Mouse (Mus musculus): ENCODE results near the gene Cyp2d22. TPM values are rescaled to one million over a fixed set of nuclear protein-coding genes. Genes with fewer than 3 reads are reported as not detected.

Gene Cyp2d22
- total RNA-seq, 1 experiment from 2014 or later, result 48.4 TPM

DNA sequence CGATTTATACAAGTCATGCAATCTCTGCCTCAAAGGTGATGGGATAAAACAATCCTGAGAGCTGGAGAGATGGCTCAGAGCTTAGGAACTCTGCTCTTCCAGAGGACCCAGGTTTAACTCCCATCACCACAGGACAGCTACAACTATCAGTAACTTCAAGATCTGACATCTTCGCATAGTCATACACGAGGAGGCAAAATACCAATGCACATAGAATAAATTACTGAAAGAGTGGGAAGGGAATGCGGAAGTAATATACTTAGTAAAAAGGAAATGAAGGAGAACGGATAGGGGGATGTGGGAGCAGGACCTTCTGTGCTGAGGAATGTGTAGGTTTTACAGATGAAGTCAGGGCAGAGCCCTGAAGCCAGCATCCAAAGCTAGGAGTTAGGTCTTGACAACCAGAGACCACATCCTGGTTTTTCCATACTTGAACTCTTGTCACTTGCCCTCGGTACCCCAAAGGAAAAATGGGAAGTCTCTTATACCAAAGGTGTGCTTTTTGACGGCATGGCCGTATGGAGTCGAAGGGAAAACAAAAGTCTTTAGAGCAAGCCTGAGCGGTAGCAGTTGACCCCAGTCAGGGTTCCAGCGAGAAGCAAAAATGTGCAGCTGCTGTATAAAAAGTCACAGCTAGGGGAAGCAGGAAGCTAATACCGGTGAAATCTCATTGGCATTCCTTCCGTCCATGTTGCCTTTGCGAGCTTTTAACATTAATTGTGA lies 33.3 kb downstream of the Cyp2d22 start:
- no peak for DNase-seq

DNA sequence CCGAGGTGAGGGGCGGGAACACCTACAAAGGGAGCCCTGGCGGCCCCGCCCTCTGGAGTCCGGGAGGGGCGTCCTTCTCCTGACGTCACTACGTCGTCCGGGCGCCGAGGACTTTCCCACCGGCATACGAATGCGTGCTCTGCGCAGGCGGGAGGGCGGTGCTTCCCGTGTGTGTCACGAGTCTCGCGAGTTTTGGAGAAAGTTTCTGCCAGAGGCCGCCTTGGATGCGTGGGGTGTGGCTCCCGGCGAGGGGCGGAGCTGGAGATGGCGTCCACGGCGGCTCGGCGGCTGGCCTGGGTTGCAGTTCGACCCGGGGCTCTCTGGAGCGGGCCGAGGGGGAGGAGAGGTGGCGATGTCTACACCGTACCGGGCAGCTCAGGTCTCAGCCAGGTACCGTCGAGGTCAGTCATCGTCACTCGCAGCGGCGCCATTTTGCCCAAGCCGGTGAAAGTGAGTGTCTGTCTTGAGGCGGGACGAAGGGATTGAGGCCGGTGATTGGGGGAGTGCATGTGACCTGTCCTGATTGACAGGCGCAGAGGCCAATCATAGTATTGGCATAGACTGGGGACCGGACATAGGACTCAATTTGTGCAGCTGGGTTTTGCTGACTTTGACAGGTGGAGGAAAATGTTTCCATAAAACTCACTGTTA lies 34.1 kb downstream of the Cyp2d22 start:
- DNase-seq, result peak; percentile 95

DNA sequence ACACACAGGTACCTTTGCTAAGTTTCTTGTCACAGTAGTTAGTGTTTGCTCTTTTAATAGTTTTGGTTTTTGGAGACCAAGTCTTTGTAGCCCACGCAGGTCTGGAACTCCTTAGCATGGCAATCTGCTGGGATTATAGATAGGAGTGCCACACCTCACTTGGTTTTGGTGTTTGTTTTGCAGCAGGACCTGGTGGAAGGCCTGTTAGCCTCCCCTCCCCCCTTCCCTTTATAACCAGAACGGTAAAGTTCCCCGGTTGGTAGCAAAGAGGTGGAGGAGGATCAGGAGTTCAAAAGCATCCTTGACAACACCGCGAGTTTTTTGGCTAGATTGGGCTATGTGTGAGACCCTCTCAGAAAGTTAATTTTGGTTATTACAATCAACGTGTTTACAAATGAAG lies 35.1 kb downstream of the Cyp2d22 start:
- no peak for DNase-seq

DNA sequence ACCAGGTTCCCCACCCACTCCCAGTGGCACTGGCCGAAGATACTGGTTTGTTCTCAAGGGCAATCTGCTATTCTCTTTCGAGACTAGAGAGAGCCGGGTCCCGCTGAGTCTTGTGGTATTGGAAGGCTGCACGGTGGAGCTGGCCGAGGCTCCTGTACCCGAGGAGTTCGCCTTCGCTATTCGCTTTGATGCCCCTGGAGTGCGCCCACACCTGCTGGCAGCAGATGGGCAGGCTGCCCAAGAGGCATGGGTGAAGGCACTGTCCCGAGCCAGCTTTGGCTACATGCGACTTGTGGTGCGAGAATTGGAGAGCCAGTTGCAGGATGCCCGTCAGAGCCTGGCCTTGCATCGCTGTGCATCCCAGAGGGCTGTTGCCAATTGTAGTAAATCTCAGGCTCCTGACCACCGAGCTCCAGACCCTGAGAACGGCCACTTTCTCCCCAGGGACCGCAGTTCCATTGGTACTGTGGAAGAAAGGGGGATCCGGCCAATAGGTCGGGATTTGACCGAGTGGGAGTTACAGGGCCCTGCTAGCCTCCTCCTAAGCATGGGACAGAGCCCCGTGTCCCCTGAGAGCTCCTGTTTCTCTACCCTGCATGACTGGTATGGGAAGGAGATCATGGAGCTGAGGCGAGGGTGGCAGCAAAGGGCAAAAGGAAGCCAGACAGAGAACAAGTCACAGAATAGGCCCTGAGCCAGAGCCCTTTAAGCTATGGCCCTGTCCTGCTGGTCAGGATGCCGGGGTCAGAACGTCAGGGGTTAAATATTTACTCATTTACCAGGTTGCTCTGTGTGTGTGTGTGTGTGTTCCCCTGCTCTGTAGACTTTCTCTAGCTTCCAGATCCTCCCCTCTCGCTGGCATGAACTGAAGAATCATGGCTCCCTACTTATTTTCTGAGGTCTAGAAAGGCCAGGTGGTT lies 36.4 kb downstream of the Cyp2d22 start:
- DNase-seq, result no peak

DNA sequence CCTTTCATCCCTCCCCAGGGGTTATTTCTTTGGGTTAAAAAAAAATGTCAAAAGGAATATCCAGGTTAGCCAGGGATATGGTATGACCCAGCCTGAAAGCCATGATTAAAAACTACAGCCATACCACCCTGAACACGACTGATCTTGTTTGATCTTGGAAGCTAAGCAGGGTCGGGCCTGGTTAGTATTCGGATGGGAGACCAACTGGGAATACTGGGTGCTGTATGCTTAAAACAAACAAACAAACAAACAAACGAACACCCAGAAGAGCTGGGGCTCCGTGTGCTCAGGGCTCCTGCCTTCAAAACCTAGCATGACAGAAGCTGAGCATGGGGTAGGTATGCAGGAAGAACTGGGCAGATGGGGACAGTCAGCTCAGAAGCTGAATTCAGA lies 37.5 kb downstream of the Cyp2d22 start:
- DNase-seq, result no peak

DNA sequence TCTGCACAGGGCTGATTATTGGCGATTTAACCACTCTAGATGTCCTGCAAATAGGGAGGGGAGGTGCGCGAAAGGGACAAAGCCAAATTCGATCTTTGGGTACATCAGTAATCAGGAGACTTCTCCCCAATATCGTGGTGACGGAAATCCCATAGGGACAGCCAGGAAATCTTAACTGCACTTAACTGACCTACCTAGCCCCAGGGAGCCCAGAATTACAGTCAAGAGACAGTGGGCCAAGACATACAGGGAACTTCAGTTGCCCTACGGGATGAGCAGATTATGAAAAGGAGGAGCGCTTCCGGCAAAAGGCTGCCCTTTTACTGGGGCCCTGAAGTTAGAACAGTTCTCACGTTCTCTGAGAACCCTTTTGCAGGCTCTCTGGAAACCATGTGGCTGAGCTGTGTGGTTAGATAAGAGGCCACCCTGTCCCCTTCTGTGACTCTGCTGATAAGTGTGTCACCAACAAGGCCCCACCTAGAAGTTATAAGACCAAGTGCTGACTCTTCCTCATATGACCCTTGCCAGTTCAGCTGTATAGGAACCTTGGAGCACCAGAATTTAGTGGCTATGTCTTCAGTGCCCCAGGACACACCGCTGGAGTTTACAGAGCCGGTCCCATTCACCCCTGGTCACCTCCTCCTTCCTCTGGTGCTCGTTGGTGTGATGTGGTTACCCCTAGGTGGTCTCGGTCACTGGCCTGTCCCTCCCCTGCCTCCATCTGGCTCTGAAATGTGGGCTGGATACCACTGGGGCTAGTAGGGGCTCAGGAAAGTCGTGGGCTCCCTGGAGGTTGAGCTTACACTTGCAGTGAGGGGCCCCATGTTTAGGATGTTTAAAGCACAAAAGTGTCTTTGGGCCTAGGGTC lies 38.2 kb downstream of the Cyp2d22 start:
- DNase-seq, result no peak

DNA sequence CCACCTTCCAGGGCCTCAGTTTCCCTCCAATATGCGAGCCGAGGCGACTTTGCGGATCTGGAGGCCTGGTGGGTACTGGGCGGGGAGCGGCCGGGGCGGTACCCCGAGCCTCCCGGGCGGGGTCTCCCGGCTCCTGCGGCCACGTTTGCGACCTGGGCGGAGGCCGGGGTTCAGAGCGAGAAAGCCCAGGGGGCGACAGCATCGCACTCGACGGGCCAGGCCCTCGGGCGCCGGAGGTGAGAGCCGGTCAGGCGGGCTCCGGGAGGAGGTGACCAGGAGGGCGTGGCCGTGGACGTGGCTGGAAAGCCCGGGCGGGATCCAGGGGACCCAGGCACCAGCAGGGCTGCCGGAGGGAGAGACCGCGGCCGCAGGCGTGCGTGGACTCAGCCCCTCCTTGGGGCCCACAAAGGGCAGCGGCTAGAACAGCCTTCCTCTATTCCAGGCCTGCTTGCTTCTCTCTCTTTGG lies 39.0 kb downstream of the Cyp2d22 start:
- DNase-seq, result peak; percentile 67

DNA sequence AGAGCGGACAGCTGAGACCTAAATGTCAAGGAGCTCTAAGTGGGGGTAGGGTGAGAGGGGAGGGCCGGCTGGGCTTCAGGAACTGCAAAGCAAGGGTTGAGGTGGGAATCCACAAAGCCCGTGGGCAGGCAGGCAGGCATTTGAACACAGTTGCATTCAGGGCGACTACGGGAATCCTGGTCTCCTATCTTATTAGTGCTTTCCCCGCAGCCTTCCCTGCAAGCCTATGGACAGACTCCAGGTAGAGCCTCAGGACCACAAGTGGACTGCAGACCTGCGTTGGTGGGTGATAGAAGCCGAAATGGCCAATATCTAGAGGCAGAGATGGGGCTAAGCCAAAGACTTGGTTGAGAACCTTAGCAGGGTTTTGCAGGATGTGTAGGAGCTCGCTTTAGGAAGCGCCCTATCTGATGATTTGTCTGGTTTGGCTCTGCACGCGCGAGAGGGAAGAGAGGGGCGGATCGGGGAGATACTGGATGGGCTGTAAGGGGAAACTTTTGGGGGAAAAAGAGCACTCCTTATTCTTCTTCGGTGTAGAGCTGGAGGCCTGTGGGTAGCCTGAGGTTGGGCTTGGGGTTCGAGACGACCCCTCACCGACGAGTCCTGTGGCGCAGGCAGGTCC lies 39.5 kb downstream of the Cyp2d22 start:
- DNase-seq, result no peak

DNA sequence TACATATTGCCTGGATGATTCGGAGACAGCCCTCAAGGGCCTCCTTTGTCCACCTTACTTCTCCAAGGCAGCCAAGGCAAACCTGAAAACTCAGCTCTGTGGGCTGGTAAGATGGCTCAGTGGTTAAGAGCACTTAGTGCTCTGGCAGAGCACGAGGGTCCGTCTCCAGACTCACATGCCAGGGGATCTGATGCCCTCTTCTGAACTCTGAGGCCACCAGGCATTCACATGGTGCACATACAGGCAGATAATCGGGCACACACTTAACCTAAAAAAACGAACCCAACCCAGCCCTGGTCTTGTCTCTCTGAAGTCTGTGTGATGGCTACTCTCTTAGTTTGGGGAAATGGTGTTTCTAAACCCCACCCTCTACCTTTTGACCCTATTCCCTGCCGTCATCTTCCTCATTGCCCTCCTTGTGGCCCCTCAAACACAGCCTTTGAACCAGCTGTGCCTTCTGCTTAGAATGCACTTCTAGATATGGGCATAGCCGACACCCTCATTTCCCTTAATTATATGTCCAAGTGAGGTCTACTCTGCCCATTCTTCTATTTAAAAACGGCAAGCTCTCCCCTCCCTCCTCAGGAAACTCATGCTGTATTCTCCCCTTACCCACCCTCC lies 40.3 kb downstream of the Cyp2d22 start:
- no peak for DNase-seq

DNA sequence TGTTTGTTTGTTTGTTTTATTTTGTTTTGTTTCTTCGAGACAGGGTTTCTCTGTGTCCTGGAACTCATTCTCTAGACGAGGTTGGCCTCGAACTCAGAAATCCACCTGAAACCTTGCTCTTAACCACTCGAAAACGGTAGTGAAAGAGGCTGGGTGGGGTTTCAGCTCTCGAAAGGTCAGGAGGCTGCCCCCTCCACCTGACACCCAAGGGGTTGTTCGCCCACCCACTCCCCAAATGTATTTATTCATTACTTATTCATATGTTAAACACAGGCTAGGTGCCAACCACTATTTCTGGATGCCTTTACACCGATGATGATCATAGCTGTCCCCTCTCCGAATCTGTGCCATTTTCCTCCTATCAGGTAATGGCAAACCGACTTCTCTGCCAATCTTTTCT lies 40.9 kb downstream of the Cyp2d22 start:
- no peak for DNase-seq

DNA sequence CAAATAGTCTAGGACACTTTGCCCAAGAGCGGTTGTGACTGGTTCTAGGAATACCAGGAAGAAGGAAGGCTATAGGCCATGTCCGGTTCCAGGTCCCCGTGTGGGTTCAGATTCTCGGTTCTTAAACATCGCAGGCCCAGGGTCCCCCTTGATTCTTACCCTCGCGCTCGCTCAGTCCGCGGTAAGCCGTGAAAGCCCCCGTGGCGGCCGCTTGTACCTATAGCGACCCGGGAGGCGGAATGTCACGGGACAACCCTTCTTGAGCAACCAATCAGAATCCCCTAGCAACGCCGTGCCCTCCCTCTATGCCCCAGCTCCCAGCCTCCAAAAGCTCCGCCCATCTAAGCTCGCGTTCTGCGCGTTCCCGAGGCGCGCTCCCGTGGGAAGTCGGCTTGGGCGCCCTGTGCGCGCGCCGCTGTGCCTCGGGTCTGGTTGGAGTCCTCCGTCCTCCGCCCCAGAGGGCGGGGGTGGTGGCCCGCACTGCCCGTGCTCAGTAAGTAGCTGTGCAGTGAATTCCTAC lies 41.4 kb downstream of the Cyp2d22 start, which contains the start of the genes Naga, Pheta2 and Smdt1:
Gene Naga (minus strand): TSS at position 333 of the 520 bp plus-strand sequence.
Gene Pheta2 (plus strand): TSS at position 350 of the 520 bp plus-strand sequence.
Gene Smdt1 (plus strand): TSS at position 367 of the 520 bp plus-strand sequence.
- peak; percentile 97 for DNase-seq

DNA sequence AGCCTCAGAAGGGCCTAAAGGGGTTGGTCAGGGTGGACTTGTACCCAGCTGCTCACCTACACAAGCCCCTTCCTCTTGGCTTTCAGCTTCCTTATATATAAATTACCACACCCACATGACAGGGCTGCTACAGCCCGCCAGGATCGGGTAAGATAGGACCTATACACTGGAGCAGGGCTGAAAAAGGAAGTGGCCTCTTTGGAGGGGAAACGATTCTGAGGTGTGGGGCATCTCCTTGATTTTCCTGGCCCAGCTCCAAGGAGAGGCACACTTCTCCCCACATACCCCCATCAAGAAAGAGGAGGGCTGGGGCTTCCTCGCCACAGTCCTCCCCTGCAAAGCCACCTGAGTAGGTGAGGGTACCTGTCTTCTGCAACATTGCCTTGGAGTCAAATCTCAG lies 42.2 kb downstream of the Cyp2d22 start:
- no peak for DNase-seq

DNA sequence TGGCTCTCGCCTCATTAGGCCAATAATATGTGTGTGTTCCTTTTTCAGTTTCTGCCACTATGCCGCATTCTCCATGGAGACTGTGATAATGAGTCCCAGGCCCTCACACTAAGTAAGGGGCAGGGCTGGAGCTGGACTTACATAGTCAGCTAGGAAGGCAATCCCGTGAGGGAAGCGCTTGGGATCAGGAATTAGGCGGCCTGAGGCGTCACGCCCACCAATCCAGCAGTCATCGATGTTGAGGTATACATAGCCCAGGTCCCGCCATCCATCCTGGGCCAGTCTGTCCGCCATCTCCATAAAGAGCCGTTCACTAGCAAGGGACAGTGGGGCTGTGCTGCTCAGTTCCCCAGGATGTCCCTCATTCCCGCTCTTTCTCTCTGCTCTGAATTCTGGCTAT lies 43.4 kb downstream of the Cyp2d22 start:
- DNase-seq, result no peak

DNA sequence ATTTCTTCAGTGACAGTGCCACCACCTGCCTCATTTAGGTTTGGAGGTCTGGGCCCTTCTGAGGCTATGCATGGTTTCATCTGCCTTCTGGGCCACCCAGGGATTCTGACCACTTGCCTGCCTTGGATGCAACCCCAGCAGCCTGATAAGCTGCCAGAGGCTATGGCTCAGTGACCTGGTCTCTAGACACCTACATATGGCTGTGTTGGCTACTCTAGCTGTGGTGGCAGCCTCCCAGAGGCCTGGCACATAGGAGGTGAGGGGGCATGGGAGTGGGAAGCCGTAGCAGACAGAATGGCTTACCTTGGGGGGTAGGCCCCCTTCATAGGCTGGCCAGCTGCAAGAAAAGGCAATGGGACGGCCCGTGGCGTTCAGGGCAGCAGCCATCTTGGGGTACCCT lies 44.9 kb downstream of the Cyp2d22 start:
- no peak for DNase-seq

DNA sequence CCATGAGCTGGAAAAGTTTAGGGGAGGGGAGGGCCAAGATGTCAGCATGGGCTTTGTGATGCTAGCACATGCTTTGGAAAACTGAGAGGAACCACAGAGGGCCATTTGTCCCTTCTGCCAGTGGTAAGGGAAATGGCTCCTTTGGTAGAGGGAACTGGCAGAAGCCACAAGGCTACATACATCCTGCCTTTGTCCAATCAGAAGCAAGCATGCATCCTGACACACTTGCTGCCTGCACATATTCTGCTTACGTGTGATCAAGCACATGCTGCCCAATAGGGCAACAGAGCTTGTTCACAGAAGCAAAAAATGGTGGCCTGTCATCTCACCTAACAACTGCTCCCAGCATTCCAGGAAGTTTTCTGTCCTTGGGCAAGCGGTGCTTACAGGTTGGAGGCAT lies 54.7 kb downstream of the Cyp2d22 start:
- DNase-seq, result no peak

DNA sequence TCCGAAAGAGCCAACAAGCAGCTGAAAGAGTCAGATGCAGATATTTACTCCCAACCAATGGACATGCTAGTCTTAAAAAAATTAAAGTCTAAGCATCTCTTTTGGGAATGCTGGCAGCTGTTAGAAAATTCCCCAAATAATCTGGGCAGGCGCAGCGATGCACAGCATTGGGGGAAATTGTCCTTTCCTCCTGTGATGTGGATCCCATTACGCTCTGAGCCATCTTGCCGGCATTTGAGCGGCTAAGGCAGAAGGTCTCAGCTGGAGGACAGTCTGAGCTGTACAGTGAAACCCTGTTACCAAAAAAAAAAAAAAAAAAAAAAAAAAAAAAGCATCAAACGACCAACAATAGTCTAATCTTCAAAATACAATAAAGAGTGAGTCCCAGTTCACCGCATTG lies 57.9 kb downstream of the Cyp2d22 start:
- DNase-seq, result no peak

Data from adrenal gland, postnatal 25 days (tissue).